Mouse (Mus musculus) kidney, postnatal 4 days (tissue): Measurements from ENCODE around the gene Rac3.
"Not testable (repeated sequence)": the region's sequence is repeated elsewhere in the genome, so short reads cannot be mapped to it uniquely, and the experiment has no call there.

Experiments
- DNase-seq, 2 experiments: peaks; one replicate each; pipeline ENCODE4 v3.0.0; 2021; ENCODE audit warnings: mixed read lengths in 2 of 2

Gene Rac3

GRCm38 (mm10) chr11:120730331-120730870, 9.1 kb downstream of the Rac3 start:
- no peak for DNase-seq

- DNase-seq = no peak
Measured at GRCm38 (mm10) chr11:120731395-120731794, 10.1 kb downstream of the Rac3 start.

GRCm38 (mm10) chr11:120731858-120732680, 10.8 kb downstream of the Rac3 start, which contains the start of gene Cbr2:
Cbr2 (minus strand) TSS chr11:120732114.
- no peak for DNase-seq

- DNase-seq = peak; percentile 52 to 66
Measured at GRCm38 (mm10) chr11:120733521-120733920, 12.3 kb downstream of the Rac3 start.

- no peak for DNase-seq
Measured at GRCm38 (mm10) chr11:120736424-120736823, 15.2 kb downstream of the Rac3 start.

GRCm38 (mm10) chr11:120740981-120741380, 19.7 kb downstream of the Rac3 start:
- no peak for DNase-seq

- DNase-seq = no peak
Measured at GRCm38 (mm10) chr11:120744121-120744701, 22.9 kb downstream of the Rac3 start.

GRCm38 (mm10) chr11:120747974-120748373, 26.7 kb downstream of the Rac3 start:
- no peak for DNase-seq

GRCm38 (mm10) chr11:120749430-120749829, 28.2 kb downstream of the Rac3 start:
- DNase-seq = peak; percentile 35 to 49

- no peak for DNase-seq
Measured at GRCm38 (mm10) chr11:120751606-120752005, 30.3 kb downstream of the Rac3 start.

- no peak for DNase-seq
Measured at GRCm38 (mm10) chr11:120760236-120760635, 39.0 kb downstream of the Rac3 start.

- DNase-seq = no peak
Measured at GRCm38 (mm10) chr11:120761811-120762671, 40.8 kb downstream of the Rac3 start.

GRCm38 (mm10) chr11:120762672-120763041, 41.4 kb downstream of the Rac3 start, which contains the start of gene Hmga1b:
Hmga1b (plus strand) TSS chr11:120762794.
- peak in 1 of 2 experiments; percentile 31 for DNase-seq

GRCm38 (mm10) chr11:120763121-120763999, 42.1 kb downstream of the Rac3 start:
- not testable (repeated sequence) for DNase-seq

GRCm38 (mm10) chr11:120767023-120767422, 45.8 kb downstream of the Rac3 start:
- not testable (repeated sequence) for DNase-seq

GRCm38 (mm10) chr11:120768206-120768605, 46.9 kb downstream of the Rac3 start:
- no peak for DNase-seq

GRCm38 (mm10) chr11:120772749-120773148, 51.5 kb downstream of the Rac3 start:
- no peak for DNase-seq
